Mouse (Mus musculus) stomach, postnatal 0 days (tissue): ENCODE results near the gene Calml4. TPM values are rescaled to one million over a fixed set of nuclear protein-coding genes. Genes with fewer than 3 reads are reported as not detected.
A peak's percentile ranks its signal among the peaks of the same experiment; 100 is the strongest.

Experiments
- ATAC-seq: fragments of 200-750 bp; cut with Nextera tagmentation; 2 replicates; pipeline ENCODE4 v1.8.0; 2017; ENCODE audit not compliant: low FRiP score, low TSS enrichment
- DNase-seq: peaks from one replicate; pipeline ENCODE4 v3.0.0-alpha.2; 2016; ENCODE audit warnings: low spot score
- H3K27ac ChIP-seq: fragments of 300-500 bp; sonication (generic); replicated peaks from 2 replicates; pipeline ENCODE4 v1.5.1; 2014; ENCODE audit warnings: mild to moderate bottlenecking, control low read depth
- H3K27me3 ChIP-seq: fragments of 300-500 bp; sonication (generic); 2 replicates; pipeline ENCODE4 v1.6.1; 2014; ENCODE audit warnings: low read length; ENCODE audit not compliant: control insufficient read depth, insufficient read depth
- H3K36me3 ChIP-seq: fragments of 300-500 bp; sonication (generic); 2 replicates; pipeline ENCODE4 v1.6.1; 2014; ENCODE audit warnings: low read length, mixed read lengths; ENCODE audit not compliant: control insufficient read depth, insufficient read depth
- H3K4me1 ChIP-seq: fragments of 300-500 bp; sonication (generic); replicated peaks from 2 replicates; pipeline ENCODE4 v1.6.1; 2014; ENCODE audit warnings: antibody characterized with exemption; ENCODE audit not compliant: control insufficient read depth, insufficient read depth
- H3K4me2 ChIP-seq: fragments of 300-500 bp; sonication (generic); replicated peaks from 2 replicates; pipeline ENCODE4 v1.6.1; 2014; ENCODE audit warnings: low read depth, mild to moderate bottlenecking, control low read depth, moderate library complexity
- H3K4me3 ChIP-seq: fragments of 300-500 bp; sonication (generic); 2 replicates; pipeline ENCODE4 v1.5.1; 2014; ENCODE audit warnings: low read depth, low read length, control low read depth
- H3K9ac ChIP-seq: fragments of 300-500 bp; sonication (generic); 2 replicates; pipeline ENCODE4 v1.6.1; 2014; ENCODE audit warnings: mild to moderate bottlenecking, low read length, control low read depth, mixed read lengths
- H3K9me3 ChIP-seq: fragments of 300-500 bp; sonication (generic); 2 replicates; pipeline ENCODE4 v1.6.1; 2016; ENCODE audit warnings: low read length; ENCODE audit not compliant: control insufficient read depth
- CTCF ChIP-seq: IDR thresholded peaks from 2 replicates; pipeline ENCODE4 v1.5.1; 2016; ENCODE audit warnings: antibody characterized with exemption, low read depth, mild to moderate bottlenecking, moderate library complexity
- EP300 ChIP-seq: optimal IDR thresholded peaks from 2 replicates; pipeline ENCODE3; 2016; ENCODE audit warnings: antibody characterized with exemption
- WGBS: fragments of 180-500 bp; shearing (Covaris S2); extraction: QIAGEN DNeasy Blood & Tissue Kit; methylation state at CpG from one replicate; pipeline ENCODE4 v1.1.7; 2014; 5-methylcytosine and 5-hydroxymethylcytosine counted together
- polyA plus RNA-seq: library from polyadenylated mRNA; unstranded; fragments of >200 nt; fragmentation: Nextera tagmentation; extraction: Ambion mirVana; gene quantifications from 2 replicates; pipeline ENCODE4 v1.2.1, GENCODE M21; 2015

The Calml4 gene
- polyA plus RNA-seq, 1 experiment from 2014 or later = 21.6 TPM

- H3K4me1 ChIP-seq = 0 out of 2 replicates have a peak, but pooled peaks cover 3% of the 10 kb centered on the region
- WGBS = 9% methylated on average over 14 of the region's 14 CpGs
- H3K27ac ChIP-seq = peak overlapping the region; percentile 92
- no peaks in the 10 kb centered on the region for H3K27me3 ChIP-seq
- TF ChIP-seq CTCF (no peak), EP300 (no peak)
- no peak; the same call in 1 of the 2 replicates for ATAC-seq
- H3K9me3 ChIP-seq = no peaks in the 10 kb centered on the region
- peak overlapping the region; percentile 81 for H3K9ac ChIP-seq
- H3K4me3 ChIP-seq = peak overlapping the region; percentile 77
- DNase-seq = peak; percentile 40
- no peaks in the 10 kb centered on the region for H3K36me3 ChIP-seq
- peak overlapping the region; percentile 78 for H3K4me2 ChIP-seq
Observed at GRCm38 (mm10) chr9:62839172-62839770, 18.6 kb upstream of the Calml4 start.

- H3K27me3 ChIP-seq = no peaks in the 10 kb centered on the region
- H3K4me3 ChIP-seq = no peak overlapping the region
- no peaks in the 10 kb centered on the region for H3K9me3 ChIP-seq
- 78% methylated on average over 10 of the region's 10 CpGs for WGBS
- DNase-seq (no peak), ATAC-seq (no peak)
- H3K27ac ChIP-seq = no peak overlapping the region
- no peak overlapping the region for H3K9ac ChIP-seq
- no peak overlapping the region for H3K4me2 ChIP-seq
- 0 out of 2 replicates have a peak, but pooled peaks cover 3% of the 10 kb centered on the region for H3K4me1 ChIP-seq
- H3K36me3 ChIP-seq = no peaks in the 10 kb centered on the region
- TF ChIP-seq CTCF (no peak), EP300 (no peak)
Observed at GRCm38 (mm10) chr9:62843356-62844024, 14.4 kb upstream of the Calml4 start.

GRCm38 (mm10) chr9:62844461-62844860 is 13.4 kb upstream of the Calml4 start:
- ATAC-seq = no peak
- H3K9me3 ChIP-seq = no peaks in the 10 kb centered on the region
- peaks cover 5% of the 10 kb centered on the region for H3K36me3 ChIP-seq
- DNase-seq = no peak
- H3K27me3 ChIP-seq = no peaks in the 10 kb centered on the region
- no peak overlapping the region for H3K27ac ChIP-seq
- H3K4me2 ChIP-seq = no peak overlapping the region
- 0 out of 2 replicates have a peak, but pooled peaks cover 3% of the 10 kb centered on the region for H3K4me1 ChIP-seq
- no peak overlapping the region for H3K4me3 ChIP-seq
- TF ChIP-seq CTCF = no peak
- TF ChIP-seq EP300 = no peak
- H3K9ac ChIP-seq = no peak overlapping the region
- 93% methylated on average over 5 of the region's 5 CpGs for WGBS

GRCm38 (mm10) chr9:62847694-62848093 is 10.2 kb upstream of the Calml4 start:
- no peaks in the 10 kb centered on the region for H3K9me3 ChIP-seq
- peaks cover 18% of the 10 kb centered on the region for H3K36me3 ChIP-seq
- no peak overlapping the region for H3K9ac ChIP-seq
- no peaks in the 10 kb centered on the region for H3K4me1 ChIP-seq
- H3K4me2 ChIP-seq = 0 out of 2 replicates have a peak overlapping the region, but pooled peaks have one; percentile 5
- H3K4me3 ChIP-seq = no peak overlapping the region
- no peak overlapping the region for H3K27ac ChIP-seq
- peak; percentile 88 for DNase-seq
- H3K27me3 ChIP-seq = no peaks in the 10 kb centered on the region
- 4% methylated on average over 3 of the region's 3 CpGs for WGBS
- ATAC-seq = peak; percentile 65
- peak; percentile 100 for TF ChIP-seq CTCF
- TF ChIP-seq EP300 = no peak

- WGBS = 93% methylated on average over 3 of the region's 3 CpGs
- no peak overlapping the region for H3K4me2 ChIP-seq
- no peak for DNase-seq
- no peak for ATAC-seq
- TF ChIP-seq EP300 = no peak
- TF ChIP-seq CTCF = no peak
- no peaks in the 10 kb centered on the region for H3K9me3 ChIP-seq
- H3K4me3 ChIP-seq = no peak overlapping the region
- H3K27ac ChIP-seq = no peak overlapping the region
- H3K27me3 ChIP-seq = no peaks in the 10 kb centered on the region
- H3K36me3 ChIP-seq = peaks cover 18% of the 10 kb centered on the region
- H3K4me1 ChIP-seq = no peaks in the 10 kb centered on the region
- H3K9ac ChIP-seq = no peak overlapping the region
Observed at GRCm38 (mm10) chr9:62848641-62849040, 9.2 kb upstream of the Calml4 start.

GRCm38 (mm10) chr9:62851571-62851970 is 6.3 kb upstream of the Calml4 start:
- Histone ChIP-seq H3K4me1 (no peaks in the 10 kb centered on the region), H3K27ac (no peak overlapping the region), H3K36me3 (peaks cover 18% of the 10 kb centered on the region), H3K4me2 (no peak overlapping the region), H3K4me3 (no peak overlapping the region), H3K27me3 (no peaks in the 10 kb centered on the region), H3K9me3 (no peaks in the 10 kb centered on the region), H3K9ac (no peak overlapping the region)
- TF ChIP-seq CTCF (no peak), EP300 (no peak)
- 86% methylated on average over 2 of the region's 2 CpGs for WGBS
- ATAC-seq (no peak), DNase-seq (no peak)
